Mouse (Mus musculus): ENCODE measurements around the gene Fcna. TPM values are rescaled to one million over a fixed set of nuclear protein-coding genes. Genes with fewer than 3 reads are reported as not detected.

Gene Fcna
- polyA plus RNA-seq, 1 experiment from 2014 or later: 0.36 TPM

- WGBS: 6% methylated on average over 19 of the region's 19 CpGs
- H3K4me3 ChIP-seq: peak within 1 kb of the TSS; percentile 47
- peaks cover 58% of the 10 kb centered on the region for H3K4me1 ChIP-seq
- DNase-seq (ENCODE audit: low spot score): peak; percentile 69
- H3K27me3 ChIP-seq (ENCODE audit: low read depth, poor library complexity, severe bottlenecking): peaks cover 51% of the 10 kb centered on the region
- H3K9me3 ChIP-seq (replicated peaks): no peaks in the 10 kb centered on the region
- peaks cover 36% of the 10 kb centered on the region for H3K36me3 ChIP-seq
- H3K27ac ChIP-seq (replicated peaks): no peak within 1 kb of the TSS
Measured at GRCm38 (mm10) chr2:25581294-25581864, 46.5 kb downstream of the Fcna start, which contains the start of gene Ajm1. Ajm1 (minus strand) TSS chr2:25581757.

GRCm38 (mm10) chr2:25580621-25581101 lies 47.2 kb downstream of the Fcna start:
- 53% methylated on average over 6 of the region's 6 CpGs for WGBS
- H3K36me3 ChIP-seq: peaks cover 29% of the 10 kb centered on the region
- H3K4me3 ChIP-seq: no peak overlapping the region
- H3K27me3 ChIP-seq (ENCODE audit: low read depth, poor library complexity, severe bottlenecking): peaks cover 58% of the 10 kb centered on the region
- no peak overlapping the region for H3K27ac ChIP-seq (replicated peaks)
- H3K9me3 ChIP-seq (replicated peaks): no peaks in the 10 kb centered on the region
- DNase-seq (ENCODE audit: low spot score): no peak
- H3K4me1 ChIP-seq: peaks cover 65% of the 10 kb centered on the region

GRCm38 (mm10) chr2:25579737-25580460 lies 47.9 kb downstream of the Fcna start:
- H3K9me3 ChIP-seq (replicated peaks): no peaks in the 10 kb centered on the region
- peaks cover 73% of the 10 kb centered on the region for H3K4me1 ChIP-seq
- WGBS: 6% methylated on average over 27 of the region's 27 CpGs

GRCm38 (mm10) chr2:25578796-25579736 lies 48.8 kb downstream of the Fcna start:
- peak overlapping the region; percentile 47 for H3K4me3 ChIP-seq
- H3K27ac ChIP-seq (replicated peaks): 0 out of 2 replicates have a peak overlapping the region, but pooled peaks have one; percentile 13
- H3K9me3 ChIP-seq (replicated peaks): no peaks in the 10 kb centered on the region
- peak; percentile 42 for DNase-seq (ENCODE audit: low spot score)
- WGBS: 6% methylated on average over 77 of the region's 77 CpGs
- peaks cover 13% of the 10 kb centered on the region for H3K36me3 ChIP-seq
- H3K27me3 ChIP-seq (ENCODE audit: low read depth, poor library complexity, severe bottlenecking): peaks cover 62% of the 10 kb centered on the region
- peaks cover 76% of the 10 kb centered on the region for H3K4me1 ChIP-seq

More at GRCm38 (mm10) chr2:25579737-25580460, 47.9 kb downstream of the Fcna start:
- Histone ChIP-seq H3K27me3 (ENCODE audit: low read depth, poor library complexity, severe bottlenecking) (peaks cover 62% of the 10 kb centered on the region), H3K27ac (replicated peaks) (no peak overlapping the region), H3K4me3 (peak overlapping the region; percentile 36), H3K36me3 (peaks cover 21% of the 10 kb centered on the region)
- peak; percentile 33 for DNase-seq (ENCODE audit: low spot score)

DNA sequence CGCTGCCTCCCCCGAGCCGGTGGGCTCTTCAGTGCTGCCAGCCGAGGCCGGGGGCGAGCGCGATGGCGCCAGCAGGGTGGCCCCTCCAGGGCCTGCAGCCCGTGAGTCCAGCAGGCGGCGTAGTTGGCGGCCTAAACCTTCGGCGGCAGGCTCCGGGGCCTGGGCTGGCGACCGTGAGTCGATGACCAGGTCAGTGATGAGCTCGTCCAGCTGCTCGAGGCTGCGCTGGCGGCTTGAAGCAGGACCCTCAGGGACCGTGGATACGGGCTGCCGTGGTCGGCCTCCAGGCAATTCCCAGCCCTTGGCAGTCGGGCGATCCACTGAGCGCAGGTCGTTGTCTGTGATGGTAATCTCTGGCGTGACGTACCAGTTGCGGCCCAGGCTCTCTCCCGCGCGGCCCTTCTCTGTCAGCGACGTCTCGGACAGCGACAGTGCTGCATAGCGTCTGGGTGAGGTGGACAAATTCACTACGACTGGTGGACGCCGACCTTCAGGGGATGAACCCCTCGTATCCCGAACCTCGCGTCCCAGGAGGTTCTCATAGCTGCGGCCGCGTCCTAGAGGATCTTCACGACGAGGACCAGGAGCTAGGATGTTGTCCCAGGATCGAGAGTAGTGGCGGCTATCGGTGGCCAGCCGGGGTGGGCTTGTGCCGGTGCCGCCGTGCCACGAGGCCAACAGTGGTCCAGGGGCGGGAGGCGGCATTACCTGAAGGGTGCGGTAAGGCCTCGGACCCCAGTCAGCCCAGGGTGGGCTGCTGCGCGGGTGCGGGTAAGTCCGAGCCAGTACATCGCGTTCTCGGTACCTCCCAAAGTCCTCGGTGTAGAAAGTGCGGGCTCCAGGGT lies 49.7 kb downstream of the Fcna start:
- Histone ChIP-seq H3K4me3 (peak overlapping the region; percentile 47), H3K27me3 (ENCODE audit: low read depth, poor library complexity, severe bottlenecking) (peaks cover 62% of the 10 kb centered on the region), H3K4me1 (peaks cover 85% of the 10 kb centered on the region), H3K36me3 (peaks cover 8% of the 10 kb centered on the region), H3K27ac (replicated peaks) (0 out of 2 replicates have a peak overlapping the region, but pooled peaks have one; percentile 13), H3K9me3 (replicated peaks) (no peaks in the 10 kb centered on the region)
- DNase-seq (ENCODE audit: low spot score): peak; percentile 71
- WGBS: 4% methylated on average over 75 of the region's 75 CpGs

DNA sequence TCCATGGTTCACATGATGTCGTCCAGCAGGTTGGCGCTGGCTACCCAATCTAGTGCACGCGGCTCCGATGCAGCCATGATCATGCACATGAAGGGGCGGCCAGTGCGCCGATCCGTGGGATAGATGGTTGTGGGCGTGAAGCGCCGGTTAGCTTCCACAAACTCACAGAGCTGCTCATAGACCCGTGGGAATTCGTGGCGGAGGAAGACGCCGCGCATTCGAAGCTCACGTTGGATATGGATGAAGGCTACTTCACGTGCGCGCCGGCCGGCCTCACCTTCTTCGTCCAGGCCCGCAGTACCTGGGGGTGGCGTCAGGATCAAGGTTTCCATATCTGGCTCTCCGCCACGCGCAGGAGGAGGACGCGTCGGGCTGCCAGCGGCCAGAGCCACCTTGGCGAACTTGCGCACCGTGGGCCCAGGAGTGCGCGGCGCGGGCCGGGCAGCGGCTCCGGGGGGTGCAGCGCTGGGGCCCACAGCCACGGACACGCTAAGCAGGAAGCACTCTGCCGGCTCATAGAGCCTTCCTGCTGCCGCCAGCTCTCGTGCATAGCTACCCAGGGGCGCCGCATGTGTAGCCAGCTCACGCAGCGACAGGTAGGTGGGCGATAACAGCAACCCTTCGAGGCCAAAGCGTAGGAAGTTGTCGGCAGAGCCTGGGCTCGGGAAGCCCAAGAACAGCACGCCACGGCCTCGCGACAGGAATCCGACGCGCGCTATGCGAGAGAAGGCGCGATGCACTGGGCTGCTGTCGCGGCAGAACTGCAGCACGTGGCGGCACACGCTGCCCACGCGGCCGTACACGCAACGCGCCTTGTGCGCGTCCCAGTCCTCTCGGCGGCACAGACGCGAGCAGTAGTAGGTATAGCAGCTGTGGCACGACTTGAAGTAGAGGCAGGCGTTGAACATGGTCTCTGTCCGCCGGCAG lies 50.6 kb downstream of the Fcna start:
- H3K4me1 ChIP-seq: peaks cover 84% of the 10 kb centered on the region
- peaks cover 62% of the 10 kb centered on the region for H3K27me3 ChIP-seq (ENCODE audit: low read depth, poor library complexity, severe bottlenecking)
- DNase-seq (ENCODE audit: low spot score): no peak
- H3K36me3 ChIP-seq: peaks cover 13% of the 10 kb centered on the region
- H3K4me3 ChIP-seq: peak overlapping the region; percentile 47
- WGBS: 15% methylated on average over 92 of the region's 92 CpGs
- peak overlapping the region; percentile 13; the same call in 1 of the 2 replicates for H3K27ac ChIP-seq (replicated peaks)
- H3K9me3 ChIP-seq (replicated peaks): no peaks in the 10 kb centered on the region

DNA sequence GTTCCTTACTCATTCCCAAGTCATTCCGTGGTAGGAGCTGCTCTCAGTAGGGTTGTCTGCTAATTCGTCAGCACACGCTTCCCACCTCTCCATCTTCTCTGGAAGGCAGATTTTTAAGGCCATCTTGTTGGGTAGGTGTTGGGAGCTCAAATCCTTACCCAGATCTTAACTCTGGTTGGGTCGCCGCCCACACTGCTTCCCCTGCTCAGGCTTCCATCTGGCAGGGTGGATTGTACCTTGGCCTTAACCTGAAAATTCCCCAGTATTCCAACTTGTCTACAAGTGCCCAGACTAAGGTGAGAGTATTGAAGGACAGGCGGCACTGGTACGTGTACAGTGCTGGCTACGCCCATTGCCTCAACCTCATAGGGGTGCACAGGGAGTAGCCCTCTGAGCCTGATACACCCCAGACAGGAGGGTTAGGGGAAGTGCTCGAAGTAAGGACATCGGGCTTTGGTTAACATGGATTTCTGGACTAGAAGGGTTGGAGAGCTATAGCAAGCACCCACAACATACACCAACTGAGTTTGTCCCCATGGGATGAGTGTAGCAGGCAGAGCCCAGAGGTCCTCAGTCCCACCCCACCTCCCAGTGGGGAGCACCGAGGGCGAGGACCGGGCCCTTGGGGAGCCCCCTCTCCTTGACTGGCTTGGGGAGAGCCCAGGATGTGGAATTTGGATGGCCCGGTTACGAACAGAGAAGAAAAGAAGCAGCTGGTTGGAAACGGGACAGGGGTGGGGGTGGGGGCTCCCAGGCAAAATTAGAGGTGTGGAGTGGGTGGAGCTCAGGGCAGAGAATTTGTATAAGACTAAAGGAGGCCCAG lies 51.6 kb downstream of the Fcna start:
- Histone ChIP-seq H3K9me3 (replicated peaks) (no peaks in the 10 kb centered on the region), H3K27me3 (ENCODE audit: low read depth, poor library complexity, severe bottlenecking) (peaks cover 60% of the 10 kb centered on the region), H3K4me1 (peaks cover 76% of the 10 kb centered on the region), H3K27ac (replicated peaks) (no peak overlapping the region), H3K4me3 (peak overlapping the region; percentile 75), H3K36me3 (peaks cover 22% of the 10 kb centered on the region)
- DNase-seq (ENCODE audit: low spot score): no peak
- 69% methylated on average over 16 of the region's 16 CpGs for WGBS

- no peaks in the 10 kb centered on the region for H3K9me3 ChIP-seq (replicated peaks)
- peak overlapping the region; percentile 90 for H3K27ac ChIP-seq (replicated peaks)
- H3K4me1 ChIP-seq: peaks cover 70% of the 10 kb centered on the region
- peaks cover 29% of the 10 kb centered on the region for H3K36me3 ChIP-seq
- WGBS: 15% methylated on average over 21 of the region's 21 CpGs
- peaks cover 52% of the 10 kb centered on the region for H3K27me3 ChIP-seq (ENCODE audit: low read depth, poor library complexity, severe bottlenecking)
- H3K4me3 ChIP-seq: peak overlapping the region; percentile 75
- no peak for DNase-seq (ENCODE audit: low spot score)
Measured at GRCm38 (mm10) chr2:25575432-25576027, 52.3 kb downstream of the Fcna start.
